Mouse (Mus musculus) forebrain, postnatal 0 days (tissue): ENCODE results near the gene Hmgxb4. TPM values are rescaled to one million over a fixed set of nuclear protein-coding genes. Genes with fewer than 3 reads are reported as not detected.

Experiments
- ATAC-seq: fragments of 200-750 bp; cut with Nextera tagmentation; 2 replicates; pipeline ENCODE4 v1.8.0; 2017; ENCODE audit warnings: mild to moderate bottlenecking, moderate library complexity
- DNase-seq: peaks from one replicate; pipeline ENCODE4 v3.0.0-alpha.2; 2015
- H3K27ac ChIP-seq: fragments of 300-500 bp; sonication (generic); 2 replicates; pipeline ENCODE4 v1.5.1; 2014; ENCODE audit warnings: low read depth, mild to moderate bottlenecking, antibody characterized with exemption, low read length, moderate library complexity, mixed read lengths
- H3K27me3 ChIP-seq: fragments of 300-500 bp; sonication (generic); 2 replicates; pipeline ENCODE4 v1.6.1; 2014; ENCODE audit warnings: mild to moderate bottlenecking, low read length, mixed read lengths; ENCODE audit not compliant: insufficient read depth
- H3K36me3 ChIP-seq: fragments of 300-500 bp; sonication (generic); 2 replicates; pipeline ENCODE4 v1.6.1; 2014; ENCODE audit warnings: mild to moderate bottlenecking, moderate library complexity; ENCODE audit not compliant: insufficient read depth
- H3K4me1 ChIP-seq: fragments of 300-500 bp; sonication (generic); 2 replicates; pipeline ENCODE4 v1.6.1; 2014; ENCODE audit warnings: antibody characterized with exemption; ENCODE audit not compliant: insufficient read depth
- H3K4me2 ChIP-seq: fragments of 300-500 bp; sonication (generic); 2 replicates; pipeline ENCODE4 v1.6.1; 2014; ENCODE audit warnings: low read depth, mild to moderate bottlenecking, moderate library complexity
- H3K4me3 ChIP-seq: fragments of 300-500 bp; sonication (generic); 2 replicates; pipeline ENCODE4 v1.5.1; 2014; ENCODE audit warnings: low read depth, low read length, mixed read lengths
- H3K9ac ChIP-seq: fragments of 300-500 bp; sonication (generic); 2 replicates; pipeline ENCODE4 v1.6.1; 2014; ENCODE audit warnings: mild to moderate bottlenecking
- H3K9me3 ChIP-seq: fragments of 300-500 bp; sonication (generic); 2 replicates; pipeline ENCODE4 v1.6.1; 2016; ENCODE audit warnings: low read length
- CTCF ChIP-seq: sonication (generic); IDR thresholded peaks from 2 replicates; pipeline ENCODE4 v1.5.1; 2016; ENCODE audit warnings: antibody characterized with exemption, control low read depth, low read depth
- WGBS: fragments of 180-500 bp; shearing (Covaris S2); extraction: QIAGEN DNeasy Blood & Tissue Kit; methylation state at CpG from one replicate; pipeline ENCODE4 v1.1.7; 2014; 5-methylcytosine and 5-hydroxymethylcytosine counted together
- polyA plus RNA-seq: library from polyadenylated mRNA; unstranded; fragments of >200 nt; fragmentation: Nextera tagmentation; extraction: Ambion mirVana; gene quantifications from 2 replicates; pipeline ENCODE4 v1.2.1, GENCODE M21; 2015
- total RNA-seq: library from RNA; depleted of rRNA; stranded (reverse); fragments of >200 nt; gene quantifications from 2 replicates; pipeline ENCODE4 v1.2.3, GENCODE M21; 2014

Gene Hmgxb4
- total and polyA plus RNA-seq, 2 experiments from 2014 or later = 26.9 to 84.2 TPM

DNA sequence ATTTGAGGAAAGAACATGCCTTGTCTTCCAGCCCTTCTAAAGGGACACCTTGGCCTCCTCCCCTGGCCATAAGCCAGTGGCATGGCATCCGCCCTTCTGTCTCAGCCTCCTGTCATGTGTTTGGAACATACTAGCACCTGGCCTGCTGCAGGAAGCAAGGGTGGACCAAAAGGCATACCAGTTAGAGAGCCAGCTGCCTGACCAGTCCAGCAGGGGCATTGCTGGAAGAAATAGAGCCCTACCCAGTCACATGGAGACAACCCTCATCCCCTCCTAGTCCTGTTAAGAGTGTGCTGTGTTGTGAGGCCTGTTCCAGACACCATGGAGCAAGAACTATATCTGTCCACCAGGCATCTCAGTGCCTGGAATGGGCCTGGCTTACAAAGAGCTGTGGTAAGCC, 53.1 kb downstream of the Hmgxb4 start:
- TF ChIP-seq CTCF = no peak
- DNase-seq (no peak), ATAC-seq (no peak)
- H3K9me3 ChIP-seq = no peaks in the 10 kb centered on the region
- H3K4me3 ChIP-seq = no peak overlapping the region
- H3K27ac ChIP-seq = no peak overlapping the region
- no peaks in the 10 kb centered on the region for H3K4me1 ChIP-seq
- H3K36me3 ChIP-seq = no peaks in the 10 kb centered on the region
- H3K4me2 ChIP-seq = no peak overlapping the region
- H3K27me3 ChIP-seq = no peaks in the 10 kb centered on the region
- WGBS = 78% methylated on average over 1 of the region's 1 CpGs
- H3K9ac ChIP-seq = no peak overlapping the region

DNA sequence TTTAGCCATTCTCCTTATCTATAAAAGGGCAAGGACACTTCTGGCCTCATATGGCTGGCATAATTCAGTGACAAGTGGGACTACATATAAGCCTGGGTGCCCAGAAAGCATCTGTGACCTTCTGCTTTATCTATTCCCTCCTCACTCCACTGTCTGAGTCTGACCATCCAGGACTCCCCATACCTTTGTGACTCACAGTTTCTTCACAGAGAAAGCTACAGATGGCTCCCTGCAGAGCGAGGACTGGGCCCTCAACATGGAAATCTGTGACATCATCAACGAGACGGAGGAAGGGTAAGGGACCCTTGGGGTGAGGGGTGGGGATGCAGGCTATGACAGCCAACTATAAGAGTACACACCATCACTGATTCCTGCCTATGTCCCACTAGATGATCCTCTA, 54.6 kb downstream of the Hmgxb4 start:
- H3K27ac ChIP-seq = no peak overlapping the region
- no peak for ATAC-seq
- no peak overlapping the region for H3K4me2 ChIP-seq
- no peak overlapping the region for H3K4me3 ChIP-seq
- no peaks in the 10 kb centered on the region for H3K9me3 ChIP-seq
- no peaks in the 10 kb centered on the region for H3K36me3 ChIP-seq
- H3K9ac ChIP-seq = no peak overlapping the region
- no peaks in the 10 kb centered on the region for H3K4me1 ChIP-seq
- 86% methylated on average over 3 of the region's 3 CpGs for WGBS
- no peaks in the 10 kb centered on the region for H3K27me3 ChIP-seq
- no peak for DNase-seq
- TF ChIP-seq CTCF = no peak

DNA sequence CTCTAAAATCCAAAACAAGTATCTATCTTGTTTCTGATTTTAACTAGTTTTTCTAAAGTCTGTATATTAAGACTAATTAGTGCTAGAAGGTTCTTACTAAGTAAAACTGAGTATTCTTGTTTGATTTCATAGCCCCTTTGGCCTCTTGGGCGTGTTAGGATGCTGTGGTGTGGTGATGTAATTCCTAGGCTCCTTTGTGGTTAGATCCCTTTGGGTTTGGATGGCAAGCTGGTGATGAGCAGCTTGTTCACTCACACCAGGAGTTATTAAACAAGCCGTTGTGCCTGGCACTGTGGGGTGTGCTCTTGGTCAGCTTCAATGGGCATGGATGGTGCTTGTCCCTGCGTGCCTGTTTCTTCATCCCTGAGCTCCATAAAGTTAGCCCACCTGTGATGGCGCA, 60.2 kb downstream of the Hmgxb4 start:
- Histone ChIP-seq H3K27me3 (no peaks in the 10 kb centered on the region), H3K27ac (no peak overlapping the region), H3K9ac (no peak overlapping the region), H3K4me2 (no peak overlapping the region), H3K4me1 (no peaks in the 10 kb centered on the region), H3K4me3 (no peak overlapping the region), H3K36me3 (no peaks in the 10 kb centered on the region), H3K9me3 (no peaks in the 10 kb centered on the region)
- no peak for TF ChIP-seq CTCF
- DNase-seq (no peak), ATAC-seq (no peak)
- 90% methylated on average over 4 of the region's 4 CpGs for WGBS

DNA sequence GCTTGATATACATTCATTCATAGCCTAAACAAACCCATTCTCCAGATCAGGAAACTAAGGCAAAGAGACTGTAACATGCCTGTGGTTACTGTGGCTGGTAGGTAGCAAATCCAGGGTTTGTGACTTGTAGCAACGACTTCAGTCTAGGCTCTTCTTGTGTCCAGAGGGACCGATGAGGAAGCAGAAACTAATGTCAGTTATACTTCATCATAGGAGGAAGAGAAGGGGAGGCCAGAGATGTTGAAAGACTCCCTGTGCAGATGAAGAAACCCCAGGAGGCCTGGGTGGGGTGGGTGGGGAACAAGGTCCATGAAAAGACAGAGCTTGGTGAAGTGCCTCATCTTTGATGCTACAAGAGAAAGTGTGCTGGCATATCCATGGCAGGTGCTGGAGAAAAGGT, 62.5 kb downstream of the Hmgxb4 start:
- 93% methylated on average over 2 of the region's 2 CpGs for WGBS

DNA sequence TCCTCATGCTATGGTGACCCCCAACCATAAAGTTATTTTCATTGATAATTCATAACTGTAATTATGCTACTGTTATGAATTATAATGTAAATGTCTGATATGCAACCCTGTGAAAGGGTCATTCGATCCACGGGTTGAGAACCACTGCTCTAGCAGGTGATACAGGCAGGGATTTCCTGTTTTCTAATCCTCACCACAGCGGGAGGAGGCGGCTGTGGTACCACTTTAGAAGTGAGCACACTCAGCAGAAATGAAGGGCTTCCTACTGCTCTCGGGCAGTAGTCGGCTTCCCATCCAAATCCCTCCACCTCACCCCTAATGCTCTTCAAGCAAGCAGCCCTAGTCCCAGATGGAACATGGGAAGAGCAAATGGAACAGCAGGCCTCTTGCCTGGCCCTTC, 66.9 kb downstream of the Hmgxb4 start:
- Histone ChIP-seq H3K27me3 (no peaks in the 10 kb centered on the region), H3K9me3 (no peaks in the 10 kb centered on the region), H3K4me2 (no peak overlapping the region), H3K9ac (no peak overlapping the region), H3K4me1 (no peaks in the 10 kb centered on the region), H3K36me3 (0 out of 2 replicates have a peak, but pooled peaks cover 5% of the 10 kb centered on the region), H3K27ac (no peak overlapping the region), H3K4me3 (no peak overlapping the region)
- ATAC-seq = no peak
- DNase-seq = no peak
- TF ChIP-seq CTCF = no peak
- WGBS = 74% methylated on average over 6 of the region's 6 CpGs

More for the DNA sequence above, 62.5 kb downstream of the Hmgxb4 start:
- no peaks in the 10 kb centered on the region for H3K36me3 ChIP-seq
- no peak overlapping the region for H3K27ac ChIP-seq
- no peaks in the 10 kb centered on the region for H3K9me3 ChIP-seq
- ATAC-seq (no peak), DNase-seq (no peak)
- H3K9ac ChIP-seq = no peak overlapping the region
- H3K4me2 ChIP-seq = no peak overlapping the region
- no peaks in the 10 kb centered on the region for H3K4me1 ChIP-seq
- TF ChIP-seq CTCF = no peak
- H3K27me3 ChIP-seq = no peaks in the 10 kb centered on the region
- H3K4me3 ChIP-seq = no peak overlapping the region

DNA sequence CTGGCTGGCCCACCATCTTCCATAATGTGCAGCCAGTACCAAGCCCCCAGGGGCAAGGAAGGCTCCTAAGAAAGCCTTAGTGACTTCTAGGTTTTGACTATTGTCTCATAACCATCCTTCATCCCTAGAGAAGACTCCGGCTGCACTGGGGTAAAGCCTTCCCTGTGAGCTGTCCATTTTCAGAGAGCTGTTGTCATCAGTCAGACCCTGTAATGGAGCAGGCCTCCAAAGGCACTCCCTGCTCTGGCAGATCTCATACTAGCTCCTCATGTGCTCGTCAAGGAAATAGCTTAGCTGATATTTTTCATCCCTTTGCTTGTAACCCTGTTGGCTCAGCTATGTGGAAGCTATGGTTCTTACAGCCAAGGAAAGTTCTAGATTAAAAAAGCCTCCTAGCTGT, 67.7 kb downstream of the Hmgxb4 start:
- no peak overlapping the region for H3K27ac ChIP-seq
- no peak for ATAC-seq
- 0 out of 2 replicates have a peak, but pooled peaks cover 9% of the 10 kb centered on the region for H3K36me3 ChIP-seq
- DNase-seq = no peak
- H3K9ac ChIP-seq = no peak overlapping the region
- 91% methylated on average over 2 of the region's 2 CpGs for WGBS
- H3K4me1 ChIP-seq = no peaks in the 10 kb centered on the region
- H3K27me3 ChIP-seq = no peaks in the 10 kb centered on the region
- no peak overlapping the region for H3K4me2 ChIP-seq
- no peak for TF ChIP-seq CTCF
- H3K4me3 ChIP-seq = no peak overlapping the region
- H3K9me3 ChIP-seq = no peaks in the 10 kb centered on the region

DNA sequence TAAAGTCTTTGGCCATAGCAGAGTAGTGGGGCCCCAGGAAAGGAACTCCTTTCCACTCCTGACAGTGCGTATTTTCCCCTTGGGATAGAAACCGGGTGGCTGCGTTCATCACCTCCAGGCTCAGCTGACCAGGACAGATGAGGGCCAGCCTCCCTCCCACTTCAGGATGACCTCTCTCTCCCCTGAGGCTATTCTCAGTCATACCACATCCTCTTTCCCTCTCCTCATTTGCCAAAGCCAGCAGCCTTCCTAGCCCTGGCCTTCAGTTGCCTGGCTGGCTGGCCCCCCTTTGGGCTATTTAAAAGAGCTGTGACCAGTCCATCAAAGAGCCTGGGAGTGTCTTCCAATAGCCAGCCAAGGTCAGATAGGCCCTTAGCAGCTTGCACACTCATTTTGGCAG, 70.1 kb downstream of the Hmgxb4 start:
- no peak for TF ChIP-seq CTCF
- no peaks in the 10 kb centered on the region for H3K4me1 ChIP-seq
- WGBS = 91% methylated on average over 3 of the region's 3 CpGs
- H3K9ac ChIP-seq = no peak overlapping the region
- H3K4me2 ChIP-seq = no peak overlapping the region
- H3K9me3 ChIP-seq = no peaks in the 10 kb centered on the region
- H3K27ac ChIP-seq = no peak overlapping the region
- no peak for DNase-seq
- no peak for ATAC-seq
- H3K4me3 ChIP-seq = no peak overlapping the region
- H3K36me3 ChIP-seq = 0 out of 2 replicates have a peak, but pooled peaks cover 9% of the 10 kb centered on the region
- H3K27me3 ChIP-seq = no peaks in the 10 kb centered on the region

DNA sequence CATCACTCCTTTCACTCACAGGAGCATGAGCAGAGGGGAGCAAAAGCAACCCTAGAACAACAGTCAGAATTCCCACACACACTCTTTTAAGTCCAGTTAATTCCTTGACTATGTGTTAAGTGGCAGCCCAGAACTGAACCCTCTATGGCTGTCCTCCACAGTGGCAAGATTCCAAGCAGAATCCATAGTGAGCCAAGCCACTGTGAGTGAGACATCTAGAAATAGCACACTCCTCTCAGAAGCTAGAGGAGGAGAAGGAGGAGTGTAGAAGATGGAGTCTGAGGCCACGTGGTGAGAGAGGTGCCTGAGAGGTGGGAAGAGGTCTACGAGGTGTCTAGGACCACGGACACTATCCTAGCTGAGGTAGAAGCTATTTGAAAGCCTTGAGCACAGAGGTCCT, 71.6 kb downstream of the Hmgxb4 start:
- Histone ChIP-seq H3K36me3 (0 out of 2 replicates have a peak, but pooled peaks cover 9% of the 10 kb centered on the region), H3K27ac (no peak overlapping the region), H3K4me1 (no peaks in the 10 kb centered on the region), H3K4me3 (no peak overlapping the region), H3K9ac (no peak overlapping the region), H3K9me3 (no peaks in the 10 kb centered on the region), H3K27me3 (no peaks in the 10 kb centered on the region), H3K4me2 (no peak overlapping the region)
- ATAC-seq (no peak), DNase-seq (no peak)
- 86% methylated on average over 3 of the region's 3 CpGs for WGBS
- TF ChIP-seq CTCF = no peak
